Mouse (Mus musculus) midbrain, embryonic 15.5 days (tissue): ENCODE results near the gene Ctnnb1. TPM values are rescaled to one million over a fixed set of nuclear protein-coding genes. Genes with fewer than 3 reads are reported as not detected.

ENCODE experiments used
- ATAC-seq: fragments of 200-750 bp; cut with Nextera tagmentation; replicated peaks from 2 replicates; pipeline ENCODE4 v1.8.0; 2017; ENCODE audit warnings: moderate TSS enrichment
- H3K27ac ChIP-seq: fragments of 300-500 bp; sonication (generic); 2 replicates; pipeline ENCODE4 v1.5.1; 2015; ENCODE audit warnings: mild to moderate bottlenecking, inconsistent platforms
- H3K27me3 ChIP-seq: fragments of 300-500 bp; sonication (generic); replicated peaks from 2 replicates; pipeline ENCODE4 v1.6.1; 2015; ENCODE audit warnings: inconsistent platforms
- H3K36me3 ChIP-seq: fragments of 300-500 bp; sonication (generic); replicated peaks from 2 replicates; pipeline ENCODE4 v1.6.1; 2015; ENCODE audit warnings: inconsistent platforms
- H3K4me1 ChIP-seq: fragments of 300-500 bp; sonication (generic); 2 replicates; pipeline ENCODE4 v1.6.1; 2015; ENCODE audit warnings: inconsistent platforms
- H3K4me2 ChIP-seq: fragments of 300-500 bp; sonication (generic); 2 replicates; pipeline ENCODE4 v1.6.1; 2015; ENCODE audit warnings: inconsistent platforms, mild to moderate bottlenecking, moderate library complexity
- H3K4me3 ChIP-seq: fragments of 300-500 bp; sonication (generic); 2 replicates; pipeline ENCODE4 v1.5.1; 2015; ENCODE audit warnings: mild to moderate bottlenecking, inconsistent platforms
- H3K9ac ChIP-seq: fragments of 300-500 bp; sonication (generic); 2 replicates; pipeline ENCODE4 v1.6.1; 2015; ENCODE audit warnings: mild to moderate bottlenecking, inconsistent platforms
- H3K9me3 ChIP-seq: fragments of 300-500 bp; sonication (generic); 2 replicates; pipeline ENCODE4 v1.6.1; 2016; ENCODE audit warnings: inconsistent platforms
- WGBS: fragments of 180-500 bp; shearing (Covaris S2); methylation state at CpG from one replicate; pipeline ENCODE4 v1.1.7; 2015; ENCODE audit warnings: mixed read lengths; 5-methylcytosine and 5-hydroxymethylcytosine counted together
- microRNA-seq: library from miRNA; unstranded; fragments of <30 nt; microRNA quantifications from one replicate; pipeline ENCODE4, GENCODE M21; 2016
- polyA plus RNA-seq: library from polyadenylated mRNA; unstranded; fragments of >200 nt; fragmentation: Nextera tagmentation; extraction: Ambion mirVana; gene quantifications from 2 replicates; pipeline ENCODE4 v1.2.1, GENCODE M21; 2015

Ctnnb1 gene
- polyA plus RNA-seq, 1 experiment from 2014 or later = 517 TPM

DNA sequence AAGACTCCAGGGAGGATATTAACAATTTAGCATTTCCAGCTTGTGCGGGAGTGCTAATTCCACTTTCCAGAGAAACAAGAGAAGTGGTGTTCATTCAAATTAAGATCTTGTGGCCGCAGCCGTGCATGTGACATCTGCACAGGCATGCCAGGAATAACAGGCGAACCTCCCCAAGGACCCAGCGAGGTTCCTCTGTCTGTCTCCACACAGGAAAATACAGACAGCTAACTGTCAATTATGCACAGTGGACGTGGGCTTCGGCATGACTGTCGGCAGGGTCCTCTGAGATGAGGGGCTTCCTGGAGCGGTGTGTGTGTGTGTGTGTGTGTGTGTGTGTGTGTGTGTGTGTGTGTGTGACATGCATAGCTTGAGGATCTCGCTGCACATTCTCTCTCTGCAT lies 64.0 kb downstream of the Ctnnb1 start:
- 0 out of 2 replicates have a peak, but pooled peaks have one; percentile 44 for ATAC-seq
- Histone ChIP-seq H3K27me3 (no peaks in the 10 kb centered on the region), H3K9ac (no peak overlapping the region), H3K4me2 (no peak overlapping the region; the same call in 1 of the 2 replicates), H3K4me1 (peaks cover 48% of the 10 kb centered on the region), H3K4me3 (no peak overlapping the region), H3K9me3 (no peaks in the 10 kb centered on the region), H3K36me3 (no peaks in the 10 kb centered on the region), H3K27ac (peak overlapping the region; percentile 44; the same call in 1 of the 2 replicates)
- 28% methylated on average over 10 of the region's 10 CpGs for WGBS

DNA sequence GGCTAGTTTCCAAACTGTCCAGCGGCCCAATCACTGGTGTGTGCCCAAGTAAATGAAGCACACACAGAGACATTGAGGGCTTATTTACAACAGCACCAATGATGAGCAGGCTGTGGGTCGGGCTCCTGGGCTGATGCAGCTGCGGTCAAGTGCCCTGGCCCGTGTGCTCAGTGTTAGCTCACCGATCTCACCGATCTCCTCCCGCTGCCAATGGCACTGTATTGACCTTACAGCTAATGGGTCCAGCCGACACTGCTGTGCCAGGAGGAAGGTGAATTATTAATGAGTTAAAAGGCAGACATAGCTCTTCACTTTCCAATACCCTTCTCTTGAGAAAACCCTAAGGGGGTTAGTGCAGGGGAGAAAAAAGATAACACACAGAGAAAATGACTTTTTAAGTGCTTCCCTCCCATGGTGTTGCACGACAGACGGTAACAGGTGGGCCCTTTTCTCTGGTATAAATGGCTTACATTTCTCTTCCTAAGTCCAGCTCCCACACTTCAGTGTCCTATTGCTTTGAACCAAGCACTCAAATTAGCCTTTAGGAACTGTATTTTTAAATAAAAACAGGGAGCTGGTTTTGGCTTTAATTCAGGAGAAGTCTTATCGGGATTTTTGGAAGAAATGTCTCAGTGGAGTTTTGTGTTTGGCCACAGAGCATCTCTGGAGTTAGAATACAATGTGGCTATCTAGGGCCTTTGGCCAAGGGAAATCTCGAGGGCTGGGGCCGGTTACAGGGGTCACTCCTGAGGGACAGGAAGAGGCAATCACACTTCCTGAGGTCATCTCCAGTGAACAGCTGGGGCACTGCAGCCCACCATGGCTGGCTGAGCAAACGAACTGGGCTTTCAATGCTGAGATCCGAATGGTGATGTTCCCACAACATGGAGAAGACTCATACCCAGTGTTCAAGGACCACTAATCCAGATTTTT lies 65.5 kb downstream of the Ctnnb1 start:
- Histone ChIP-seq H3K9ac (no peak overlapping the region), H3K4me1 (peaks cover 38% of the 10 kb centered on the region), H3K36me3 (no peaks in the 10 kb centered on the region), H3K4me3 (no peak overlapping the region), H3K27ac (peak overlapping the region; percentile 10; the same call in 1 of the 2 replicates), H3K27me3 (no peaks in the 10 kb centered on the region), H3K4me2 (no peak overlapping the region), H3K9me3 (no peaks in the 10 kb centered on the region)
- peak; percentile 41; the same call in 1 of the 2 replicates for ATAC-seq
- 63% methylated on average over 15 of the region's 15 CpGs for WGBS

DNA sequence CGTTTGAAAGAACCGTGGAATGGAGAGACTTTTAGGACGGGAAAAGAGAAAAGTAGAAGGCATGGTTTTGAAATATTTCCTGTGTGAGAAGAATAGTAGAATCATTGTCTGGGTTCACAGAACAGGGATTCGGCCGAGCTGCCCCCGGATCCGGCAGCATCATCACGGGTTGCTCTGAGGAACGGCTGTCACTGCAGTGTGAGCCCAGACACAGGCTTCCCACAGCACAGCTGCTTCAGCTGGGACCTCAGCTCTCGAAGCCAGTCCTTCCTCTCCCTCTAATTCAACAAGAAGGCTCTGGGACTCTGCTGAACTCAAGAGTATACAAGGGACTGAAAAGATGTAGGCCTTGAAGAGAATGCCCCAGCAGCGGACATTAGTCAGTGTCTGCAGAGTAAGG lies 69.7 kb downstream of the Ctnnb1 start:
- Histone ChIP-seq H3K4me2 (no peak overlapping the region), H3K9me3 (no peaks in the 10 kb centered on the region), H3K27me3 (no peaks in the 10 kb centered on the region), H3K27ac (no peak overlapping the region), H3K36me3 (no peaks in the 10 kb centered on the region), H3K9ac (no peak overlapping the region), H3K4me1 (peaks cover 30% of the 10 kb centered on the region), H3K4me3 (no peak overlapping the region)
- ATAC-seq = no peak
- 72% methylated on average over 11 of the region's 11 CpGs for WGBS

DNA sequence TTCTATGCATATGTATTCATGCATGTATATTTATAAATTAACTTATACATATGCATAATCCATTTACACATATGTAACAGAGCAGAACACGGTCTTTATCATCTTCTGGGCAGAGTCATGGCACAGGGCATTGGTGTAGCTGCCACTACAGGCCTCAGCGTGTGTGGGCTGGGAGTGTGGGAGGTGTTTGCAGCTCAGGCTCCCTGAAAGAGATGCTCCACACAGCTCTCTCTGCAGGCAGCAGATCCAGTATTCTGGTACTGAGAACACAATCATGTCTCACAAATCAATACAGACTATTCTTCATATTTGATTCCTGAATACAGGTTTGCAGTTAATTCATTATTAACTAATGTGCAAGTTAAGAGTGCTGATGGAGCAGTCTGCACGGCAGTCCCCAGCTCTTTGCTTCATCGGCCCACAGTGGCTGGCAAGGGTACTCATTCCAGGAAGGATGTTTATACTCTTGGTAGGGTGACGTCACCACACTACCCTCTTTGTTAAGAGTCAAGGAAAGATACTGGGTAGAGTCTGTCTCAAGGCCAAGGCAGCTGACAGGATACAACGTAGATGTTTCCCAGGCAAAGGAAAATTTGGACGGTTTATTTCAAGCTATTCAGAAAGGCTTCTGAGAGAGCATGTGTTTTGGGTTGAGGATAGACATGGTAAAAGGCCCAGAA lies 71.8 kb downstream of the Ctnnb1 start:
- 66% methylated on average over 7 of the region's 7 CpGs for WGBS
- no peak overlapping the region for H3K27ac ChIP-seq
- no peak for ATAC-seq

DNA sequence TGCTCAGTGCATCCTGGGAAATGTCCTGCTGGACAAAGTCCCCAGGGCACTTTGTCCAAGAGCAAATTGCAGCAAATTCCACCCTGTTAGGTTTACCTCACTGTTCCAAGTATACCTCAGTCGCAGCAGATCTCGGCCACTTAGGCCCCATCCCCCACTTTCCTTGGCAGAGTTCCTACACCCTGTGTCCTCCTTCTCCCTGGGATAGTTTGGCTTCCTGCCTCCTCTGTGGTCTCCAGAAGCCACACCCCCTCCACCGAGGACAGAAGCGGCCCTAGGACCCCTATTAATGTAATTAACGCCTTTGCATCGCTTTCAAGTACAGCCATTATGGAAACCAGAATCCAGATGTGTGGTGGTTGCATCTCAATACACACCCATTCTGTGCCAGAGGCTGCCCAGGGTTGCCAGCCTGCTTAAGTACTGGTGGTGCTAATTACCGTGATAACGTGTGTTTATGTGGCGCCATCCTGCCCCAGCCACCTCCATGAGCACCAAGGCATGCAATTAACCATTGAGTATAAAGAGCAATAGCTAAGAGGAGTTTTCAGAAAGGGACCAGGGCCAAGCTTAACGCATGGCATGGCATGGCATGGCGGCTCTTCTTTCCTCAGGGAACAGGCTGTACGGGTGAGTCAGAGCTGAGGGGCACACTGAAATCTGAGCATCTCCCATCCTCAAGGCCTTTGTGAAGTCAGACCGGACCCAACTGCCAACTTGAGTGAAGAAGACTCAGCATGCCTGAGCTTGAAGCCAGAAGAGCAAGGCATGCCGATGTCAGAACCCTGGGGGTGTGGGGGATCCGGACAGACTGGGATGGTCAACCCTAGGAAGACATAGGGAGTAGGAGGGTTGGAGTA lies 72.9 kb downstream of the Ctnnb1 start:
- H3K27me3 ChIP-seq = no peaks in the 10 kb centered on the region
- H3K4me1 ChIP-seq = peaks cover 14% of the 10 kb centered on the region
- no peaks in the 10 kb centered on the region for H3K36me3 ChIP-seq
- H3K9me3 ChIP-seq = no peaks in the 10 kb centered on the region
- no peak for ATAC-seq
- no peak overlapping the region for H3K4me3 ChIP-seq
- H3K27ac ChIP-seq = no peak overlapping the region
- WGBS = 71% methylated on average over 15 of the region's 15 CpGs
- no peak overlapping the region for H3K9ac ChIP-seq
- H3K4me2 ChIP-seq = no peak overlapping the region

More for the DNA sequence above, 71.8 kb downstream of the Ctnnb1 start:
- Histone ChIP-seq H3K36me3 (no peaks in the 10 kb centered on the region), H3K9me3 (no peaks in the 10 kb centered on the region), H3K9ac (no peak overlapping the region), H3K4me1 (peaks cover 14% of the 10 kb centered on the region), H3K4me3 (no peak overlapping the region), H3K27me3 (no peaks in the 10 kb centered on the region), H3K4me2 (no peak overlapping the region)

DNA sequence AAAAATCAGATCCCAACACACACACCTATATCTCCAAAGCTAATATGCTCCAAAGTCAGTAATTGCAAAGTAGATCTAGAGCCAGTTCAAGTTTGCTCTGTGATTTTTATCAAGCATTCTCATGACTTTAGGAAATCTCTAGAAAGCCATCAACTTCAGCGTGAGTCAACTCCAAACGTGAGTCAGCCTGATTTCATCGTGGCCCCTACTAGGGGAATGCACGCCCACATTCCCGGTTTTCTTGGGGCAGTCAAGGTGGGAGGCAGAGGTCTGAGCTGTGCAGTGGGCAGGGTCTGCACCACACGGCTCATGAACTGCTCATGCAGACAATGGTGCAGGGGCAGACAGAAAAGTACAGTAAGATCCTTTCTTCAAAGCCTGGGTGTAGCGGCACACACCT lies 76.9 kb downstream of the Ctnnb1 start:
- WGBS = 84% methylated on average over 7 of the region's 7 CpGs
- Histone ChIP-seq H3K4me3 (no peak overlapping the region), H3K9ac (no peak overlapping the region), H3K9me3 (no peaks in the 10 kb centered on the region), H3K27ac (no peak overlapping the region), H3K4me1 (peaks cover 14% of the 10 kb centered on the region; the same call in 1 of the 2 replicates), H3K36me3 (no peaks in the 10 kb centered on the region), H3K27me3 (no peaks in the 10 kb centered on the region), H3K4me2 (no peak overlapping the region)
- no peak for ATAC-seq

Small RNAs within 50 kb of the gene (microRNA-seq; reads per million reads assigned to microRNA genes)
- gene Mir7090 = not detected
